Mouse (Mus musculus): ENCODE measurements at regions not wholly inside any gene's neighbourhood (a gene's known extent, or its start where the extent isn't known, plus 50 kb on each side); places are given as distances from the start of the nearest gene placed in this dataset.

- no peak for TF ChIP-seq EP300 (optimal IDR thresholded peaks at IDR 0.05)
- TF ChIP-seq CTCF (IDR thresholded peaks at IDR 0.05; ENCODE audit: low read depth) = no peak
- H3K27ac ChIP-seq (replicated peaks) = no peak overlapping the region
- WGBS = 75% methylated on average over 4 of the region's 4 CpGs
- DNase-seq (ENCODE audit: low spot score) = no peak
- no peak overlapping the region for H3K4me3 ChIP-seq (ENCODE audit: low read depth, low read length)
- no peaks in the 10 kb centered on the region for H3K36me3 ChIP-seq (ENCODE audit: control insufficient read depth, insufficient read depth, low read length)
- ATAC-seq (ENCODE audit: low FRiP score, low TSS enrichment) = no peak
- no peaks in the 10 kb centered on the region for H3K9me3 ChIP-seq (ENCODE audit: control insufficient read depth, low read length)
- H3K27me3 ChIP-seq (ENCODE audit: control insufficient read depth, insufficient read depth, low read length) = no peaks in the 10 kb centered on the region
- H3K4me1 ChIP-seq (replicated peaks; ENCODE audit: control insufficient read depth, insufficient read depth) = no peaks in the 10 kb centered on the region
- H3K4me2 ChIP-seq (replicated peaks; ENCODE audit: low read depth) = no peak overlapping the region
- H3K9ac ChIP-seq (ENCODE audit: low read length) = no peak overlapping the region
Observed at GRCm38 (mm10) chr1:92365366-92366075, 108.1 kb downstream of the Ndufa10 start.

GRCm38 (mm10) chr1:92361677-92362076, 112.0 kb downstream of the Ndufa10 start:
- Histone ChIP-seq H3K27ac (replicated peaks) (no peak overlapping the region), H3K4me2 (replicated peaks; ENCODE audit: low read depth) (no peak overlapping the region), H3K27me3 (ENCODE audit: control insufficient read depth, insufficient read depth, low read length) (no peaks in the 10 kb centered on the region), H3K9me3 (ENCODE audit: control insufficient read depth, low read length) (no peaks in the 10 kb centered on the region), H3K9ac (ENCODE audit: low read length) (no peak overlapping the region), H3K4me3 (ENCODE audit: low read depth, low read length) (no peak overlapping the region), H3K36me3 (ENCODE audit: control insufficient read depth, insufficient read depth, low read length) (no peaks in the 10 kb centered on the region), H3K4me1 (replicated peaks; ENCODE audit: control insufficient read depth, insufficient read depth) (no peaks in the 10 kb centered on the region)
- ATAC-seq (ENCODE audit: low FRiP score, low TSS enrichment) (no peak), DNase-seq (ENCODE audit: low spot score) (no peak)
- TF ChIP-seq CTCF (IDR thresholded peaks at IDR 0.05; ENCODE audit: low read depth) = no peak
- no peak for TF ChIP-seq EP300 (optimal IDR thresholded peaks at IDR 0.05)
- WGBS = 83% methylated on average over 7 of the region's 7 CpGs

- Histone ChIP-seq H3K4me2 (replicated peaks; ENCODE audit: low read depth) (no peak overlapping the region), H3K9me3 (ENCODE audit: control insufficient read depth, low read length) (no peaks in the 10 kb centered on the region), H3K27me3 (ENCODE audit: control insufficient read depth, insufficient read depth, low read length) (no peaks in the 10 kb centered on the region), H3K27ac (replicated peaks) (no peak overlapping the region), H3K4me1 (replicated peaks; ENCODE audit: control insufficient read depth, insufficient read depth) (no peaks in the 10 kb centered on the region), H3K36me3 (ENCODE audit: control insufficient read depth, insufficient read depth, low read length) (no peaks in the 10 kb centered on the region), H3K9ac (ENCODE audit: low read length) (no peak overlapping the region), H3K4me3 (ENCODE audit: low read depth, low read length) (no peak overlapping the region)
- DNase-seq (ENCODE audit: low spot score) (peak; percentile 65), ATAC-seq (ENCODE audit: low FRiP score, low TSS enrichment) (no peak)
- TF ChIP-seq EP300 (optimal IDR thresholded peaks at IDR 0.05) (no peak), CTCF (IDR thresholded peaks at IDR 0.05; ENCODE audit: low read depth) (peak; percentile 90)
- WGBS = 20% methylated on average over 7 of the region's 7 CpGs
Observed at GRCm38 (mm10) chr1:92360255-92360654, 113.4 kb downstream of the Ndufa10 start.

- Histone ChIP-seq H3K27me3 (ENCODE audit: control insufficient read depth, insufficient read depth, low read length) (no peaks in the 10 kb centered on the region), H3K27ac (replicated peaks) (no peak overlapping the region), H3K4me2 (replicated peaks; ENCODE audit: low read depth) (no peak overlapping the region), H3K9me3 (ENCODE audit: control insufficient read depth, low read length) (no peaks in the 10 kb centered on the region), H3K9ac (ENCODE audit: low read length) (no peak overlapping the region), H3K36me3 (ENCODE audit: control insufficient read depth, insufficient read depth, low read length) (no peaks in the 10 kb centered on the region), H3K4me3 (ENCODE audit: low read depth, low read length) (no peak overlapping the region), H3K4me1 (replicated peaks; ENCODE audit: control insufficient read depth, insufficient read depth) (no peaks in the 10 kb centered on the region)
- DNase-seq (ENCODE audit: low spot score) = no peak
- no peak for ATAC-seq (ENCODE audit: low FRiP score, low TSS enrichment)
- 86% methylated on average over 2 of the region's 2 CpGs for WGBS
- TF ChIP-seq EP300 (optimal IDR thresholded peaks at IDR 0.05) = no peak
- TF ChIP-seq CTCF (IDR thresholded peaks at IDR 0.05; ENCODE audit: low read depth) = no peak
Observed at GRCm38 (mm10) chr1:92359473-92359872, 114.2 kb downstream of the Ndufa10 start.

- no peaks in the 10 kb centered on the region for H3K9me3 ChIP-seq (ENCODE audit: control insufficient read depth, low read length)
- ATAC-seq (ENCODE audit: low FRiP score, low TSS enrichment) (no peak), DNase-seq (ENCODE audit: low spot score) (no peak)
- H3K4me2 ChIP-seq (replicated peaks; ENCODE audit: low read depth) = no peak overlapping the region
- 85% methylated on average over 8 of the region's 8 CpGs for WGBS
- H3K36me3 ChIP-seq (ENCODE audit: control insufficient read depth, insufficient read depth, low read length) = no peaks in the 10 kb centered on the region
- no peak overlapping the region for H3K4me3 ChIP-seq (ENCODE audit: low read depth, low read length)
- H3K27me3 ChIP-seq (ENCODE audit: control insufficient read depth, insufficient read depth, low read length) = no peaks in the 10 kb centered on the region
- TF ChIP-seq EP300 (optimal IDR thresholded peaks at IDR 0.05) (no peak), CTCF (IDR thresholded peaks at IDR 0.05; ENCODE audit: low read depth) (no peak)
- H3K27ac ChIP-seq (replicated peaks) = no peak overlapping the region
- H3K4me1 ChIP-seq (replicated peaks; ENCODE audit: control insufficient read depth, insufficient read depth) = no peaks in the 10 kb centered on the region
- H3K9ac ChIP-seq (ENCODE audit: low read length) = no peak overlapping the region
Observed at GRCm38 (mm10) chr1:92358758-92359287, 114.8 kb downstream of the Ndufa10 start.

GRCm38 (mm10) chr1:92348353-92349005, 125.2 kb downstream of the Ndufa10 start:
- H3K27me3 ChIP-seq (ENCODE audit: control insufficient read depth, insufficient read depth, low read length) = no peaks in the 10 kb centered on the region
- H3K4me1 ChIP-seq (replicated peaks; ENCODE audit: control insufficient read depth, insufficient read depth) = no peaks in the 10 kb centered on the region
- no peak overlapping the region for H3K4me2 ChIP-seq (replicated peaks; ENCODE audit: low read depth)
- DNase-seq (ENCODE audit: low spot score) = no peak
- no peak for ATAC-seq (ENCODE audit: low FRiP score, low TSS enrichment)
- H3K9me3 ChIP-seq (ENCODE audit: control insufficient read depth, low read length) = no peaks in the 10 kb centered on the region
- H3K9ac ChIP-seq (ENCODE audit: low read length) = no peak overlapping the region
- no peak overlapping the region for H3K27ac ChIP-seq (replicated peaks)
- TF ChIP-seq CTCF (IDR thresholded peaks at IDR 0.05; ENCODE audit: low read depth) (no peak), EP300 (optimal IDR thresholded peaks at IDR 0.05) (no peak)
- H3K4me3 ChIP-seq (ENCODE audit: low read depth, low read length) = no peak overlapping the region
- no peaks in the 10 kb centered on the region for H3K36me3 ChIP-seq (ENCODE audit: control insufficient read depth, insufficient read depth, low read length)
- 59% methylated on average over 17 of the region's 17 CpGs for WGBS
